12 mouse cellular contexts compared by ENCODE assay signal in genomic region chr9:78124297-78124696, GRCm38 (mm10).
"Had no signal": no experiment of that assay in that cellular context is flagged by ENCODE, and none has a peak within 500 bp of the region (broad histone marks: within the 10 kb centered on the region; RNA-seq: fewer than 3 reads in every experiment).

No protein-coding gene starts in this region.

- H3K27ac ChIP-seq: kidney, embryonic 15.5 days; limb, embryonic 12.5 days; limb, embryonic 15.5 days; liver, embryonic 14.5 days had no signal

- DNase-seq: kidney, adult 8-10 months; kidney, postnatal 10 days; kidney, postnatal 36 days; left cerebral cortex, postnatal 4 days; liver, postnatal 0 days; lung, embryonic 14.5 days; midbrain, embryonic 14.5 days; thymus, postnatal 36 days had no signal

- H3K4me1 ChIP-seq: limb, embryonic 15.5 days had no signal

- H3K4me3 ChIP-seq: kidney, embryonic 15.5 days; limb, embryonic 12.5 days; limb, embryonic 15.5 days had no signal

- ATAC-seq: liver, postnatal 0 days had no signal
